Comparison of ENCODE assay signal across 16 mouse cellular contexts in the genomic region with DNA sequence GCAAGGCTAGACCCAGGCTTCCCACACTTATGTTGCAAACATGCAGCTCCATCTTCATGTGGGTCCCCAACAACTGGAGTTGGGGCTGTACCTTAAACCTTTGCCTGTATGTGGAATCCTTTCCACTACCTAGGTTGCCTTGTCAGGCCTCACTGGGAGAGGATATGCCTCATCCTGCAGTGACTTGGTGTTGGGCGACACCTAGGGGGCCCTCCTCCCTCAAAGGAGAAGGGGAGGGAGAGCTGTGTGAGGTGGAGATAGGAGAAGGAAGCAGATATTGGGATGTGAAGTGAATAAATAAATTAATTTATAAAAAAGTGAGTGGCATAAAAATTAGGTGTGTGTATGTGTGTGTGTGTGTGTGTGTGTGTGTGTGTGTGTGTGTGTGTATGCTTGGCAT.
"Had no signal": no experiment of that assay in that cellular context is flagged by ENCODE, and none has a peak within 500 bp of the region (broad histone marks: within the 10 kb centered on the region; RNA-seq: fewer than 3 reads in every experiment).

No protein-coding gene starts in this region.

- H3K9me3 ChIP-seq: neural tube, embryonic 13.5 days; neural tube, embryonic 15.5 days; stomach, embryonic 15.5 days had no signal

- H3K27me3 ChIP-seq: neural tube, embryonic 13.5 days; neural tube, embryonic 15.5 days; stomach, embryonic 15.5 days had no signal

- H3K27ac ChIP-seq: neural tube, embryonic 13.5 days; neural tube, embryonic 15.5 days; stomach, embryonic 15.5 days; stomach, postnatal 0 days had no signal

- H3K9ac ChIP-seq: neural tube, embryonic 13.5 days; neural tube, embryonic 15.5 days; stomach, embryonic 15.5 days had no signal

- DNase-seq: retina, postnatal 1 day; right cerebral cortex, adult 18-20 months; right cerebral cortex, postnatal 14 days; right cerebral cortex, postnatal 25 days; right cerebral cortex, postnatal 4 days; spleen, adult 18-20 months; thymus, adult 18-20 months; thymus, adult 2 months; thymus, postnatal 14 days; thymus, postnatal 25 days; thymus, postnatal 36 days; thymus, postnatal 4 days had no signal

- H3K4me2 ChIP-seq: neural tube, embryonic 13.5 days; neural tube, embryonic 15.5 days; stomach, embryonic 15.5 days had no signal

- H3K4me1 ChIP-seq: neural tube, embryonic 13.5 days; neural tube, embryonic 15.5 days; stomach, embryonic 15.5 days had no signal

- H3K4me3 ChIP-seq: neural tube, embryonic 13.5 days; neural tube, embryonic 15.5 days; stomach, embryonic 15.5 days had no signal

- H3K36me3 ChIP-seq: neural tube, embryonic 13.5 days; neural tube, embryonic 15.5 days; stomach, embryonic 15.5 days had no signal
